Mouse (Mus musculus) myocyte (in vitro differentiated cells): ENCODE results near the gene Wt1. TPM values are rescaled to one million over a fixed set of nuclear protein-coding genes. Genes with fewer than 3 reads are reported as not detected.

Experiments
- H3K27me3 ChIP-seq: one replicate; pipeline ENCODE4 v1.6.1; 2011; ENCODE audit not compliant: control insufficient read depth, insufficient read depth, insufficient read length
- H3K36me3 ChIP-seq: one replicate; pipeline ENCODE4 v1.6.1; 2011; ENCODE audit not compliant: control insufficient read depth, insufficient read depth
- H3K4me2 ChIP-seq: one replicate; pipeline ENCODE4 v1.6.1; 2011; ENCODE audit warnings: low read depth, control low read depth
- H3K4me3 ChIP-seq: one replicate; pipeline ENCODE4 v1.5.1; 2011; ENCODE audit warnings: mild to moderate bottlenecking, control low read depth, moderate library complexity
- H3K79me2 ChIP-seq: one replicate; pipeline ENCODE4 v1.6.1; 2011; ENCODE audit not compliant: control insufficient read depth, insufficient read depth
- H3ac ChIP-seq: one replicate; pipeline ENCODE4 v1.6.1; 2011; ENCODE audit not compliant: control insufficient read depth, insufficient read length
- CEBPB ChIP-seq: IDR thresholded peaks from 2 replicates; pipeline ENCODE4 v1.6.1; 2011; ENCODE audit warnings: mild to moderate bottlenecking, moderate library complexity; ENCODE audit not compliant: poor library complexity, insufficient read depth, severe bottlenecking
- E2F4 ChIP-seq: IDR thresholded peaks from one replicate; pipeline ENCODE4 v1.6.1; 2011; ENCODE audit warnings: mild to moderate bottlenecking, control low read depth, moderate library complexity; ENCODE audit not compliant: insufficient read depth
- MAX ChIP-seq: IDR thresholded peaks from one replicate; pipeline ENCODE4 v1.6.1; 2011; ENCODE audit warnings: low read depth, mild to moderate bottlenecking, control low read depth
- MYOD1 ChIP-seq, 3 experiments: IDR thresholded peaks; one replicate each; pipeline ENCODE4 v1.6.1; 2011; ENCODE audit warnings: control low read depth in 2 of 3, low read depth in 2 of 3, mild to moderate bottlenecking in 2 of 3, moderate library complexity in 1 of 3; ENCODE audit not compliant: insufficient read length in 2 of 3, control insufficient read depth in 1 of 3
- MYOG ChIP-seq, 3 experiments: IDR thresholded peaks; one replicate each; pipeline ENCODE4 v1.6.1; 2011; ENCODE audit warnings: control low read depth in 2 of 3, low read depth in 2 of 3, mild to moderate bottlenecking in 2 of 3; ENCODE audit not compliant: insufficient read length in 2 of 3, control insufficient read depth in 1 of 3, insufficient read depth in 1 of 3
- POLR2A ChIP-seq: IDR thresholded peaks from one replicate; pipeline ENCODE4 v1.6.1; 2011; ENCODE audit warnings: low read depth, mild to moderate bottlenecking, control low read depth, moderate library complexity; ENCODE audit not compliant: insufficient read length
- POLR2AphosphoS2 ChIP-seq: IDR thresholded peaks from one replicate; pipeline ENCODE4 v1.6.1; 2011; ENCODE audit warnings: low read depth, control low read depth; ENCODE audit not compliant: insufficient read length
- REST ChIP-seq: IDR thresholded peaks from one replicate; pipeline ENCODE4 v1.6.1; 2011; ENCODE audit warnings: mild to moderate bottlenecking, control low read depth, moderate library complexity; ENCODE audit not compliant: insufficient read depth, insufficient read length
- SRF ChIP-seq: IDR thresholded peaks from one replicate; pipeline ENCODE4 v1.6.1; 2011; ENCODE audit warnings: low read depth; ENCODE audit not compliant: control insufficient read depth, insufficient read length
- TCF12 ChIP-seq: IDR thresholded peaks from one replicate; pipeline ENCODE4 v1.6.1; 2011; ENCODE audit warnings: mild to moderate bottlenecking, control low read depth; ENCODE audit not compliant: poor library complexity, insufficient read depth, severe bottlenecking
- TCF3 ChIP-seq: IDR thresholded peaks from one replicate; pipeline ENCODE4 v1.6.1; 2011; ENCODE audit warnings: low read depth, control low read depth; ENCODE audit not compliant: insufficient read length
- USF1 ChIP-seq: IDR thresholded peaks from one replicate; pipeline ENCODE4 v1.6.1; 2011; ENCODE audit warnings: low read depth, mild to moderate bottlenecking, control low read depth, moderate library complexity
- polyA plus RNA-seq: library from polyadenylated mRNA; unstranded; fragments of >200 nt; fragmentation: generic; extraction: Trizol; gene quantifications from one replicate; pipeline ENCODE4 v1.2.1, GENCODE M21; 2012; ENCODE audit warnings: missing spikeins

Gene Wt1
- polyA plus RNA-seq, 1 experiment: not detected

DNA sequence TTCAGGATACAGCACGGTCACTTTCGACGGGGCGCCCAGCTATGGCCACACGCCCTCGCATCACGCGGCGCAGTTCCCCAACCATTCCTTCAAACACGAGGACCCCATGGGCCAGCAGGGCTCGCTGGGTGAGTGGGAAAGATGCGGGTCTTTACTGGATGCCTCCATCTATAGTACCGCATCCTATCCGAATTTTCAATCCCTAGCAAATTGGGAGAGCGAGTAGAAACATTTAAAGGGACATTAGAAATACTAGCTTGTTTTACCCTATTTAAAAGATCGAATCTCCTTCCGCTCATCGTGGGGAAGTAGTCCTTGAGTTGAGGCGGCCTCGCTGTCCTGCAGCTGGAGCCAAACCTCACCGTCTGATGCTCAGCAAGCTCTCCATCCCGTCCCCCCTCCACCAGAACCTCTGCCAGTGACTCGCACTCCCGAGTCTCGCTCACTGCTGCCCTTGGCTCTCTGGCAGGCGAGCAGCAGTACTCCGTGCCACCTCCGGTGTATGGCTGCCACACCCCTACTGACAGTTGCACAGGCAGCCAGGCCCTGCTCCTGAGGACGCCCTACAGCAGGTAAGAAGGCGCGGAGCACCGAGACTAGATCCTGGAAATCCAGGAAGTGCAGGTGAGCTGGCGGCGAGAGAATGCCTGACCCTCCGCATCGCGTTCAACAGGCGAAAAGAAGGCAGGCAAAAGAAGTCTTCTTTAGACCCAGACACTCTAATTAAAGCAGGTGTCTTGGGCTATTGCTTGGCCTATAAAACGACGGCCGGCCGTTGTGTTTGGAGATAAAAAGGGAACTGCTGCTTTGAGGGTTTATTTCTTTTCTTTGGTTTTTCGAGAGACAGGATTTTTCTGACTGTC lies 6.8 kb downstream of the Wt1 start:
- H3K27me3 ChIP-seq: peaks cover 34% of the 10 kb centered on the region
- no peak overlapping the region for H3K4me2 ChIP-seq
- no peak for TF ChIP-seq TCF12
- no peak for TF ChIP-seq MYOD1 (IDR thresholded peaks at IDR 0.05; ENCODE audit: control insufficient read depth in 1 of 3, insufficient read length in 2 of 3, low read depth in 2 of 3)
- no peak for TF ChIP-seq TCF3
- TF ChIP-seq REST: no peak
- TF ChIP-seq CEBPB: no peak
- TF ChIP-seq USF1: no peak
- no peak for TF ChIP-seq SRF
- no peak for TF ChIP-seq POLR2A
- TF ChIP-seq MYOG (IDR thresholded peaks at IDR 0.05; ENCODE audit: control insufficient read depth in 1 of 3, insufficient read depth in 1 of 3, insufficient read length in 2 of 3, low read depth in 2 of 3): no peak
- H3ac ChIP-seq: no peak overlapping the region
- H3K4me3 ChIP-seq: no peak overlapping the region
- H3K79me2 ChIP-seq: no peaks in the 10 kb centered on the region
- no peaks in the 10 kb centered on the region for H3K36me3 ChIP-seq

DNA sequence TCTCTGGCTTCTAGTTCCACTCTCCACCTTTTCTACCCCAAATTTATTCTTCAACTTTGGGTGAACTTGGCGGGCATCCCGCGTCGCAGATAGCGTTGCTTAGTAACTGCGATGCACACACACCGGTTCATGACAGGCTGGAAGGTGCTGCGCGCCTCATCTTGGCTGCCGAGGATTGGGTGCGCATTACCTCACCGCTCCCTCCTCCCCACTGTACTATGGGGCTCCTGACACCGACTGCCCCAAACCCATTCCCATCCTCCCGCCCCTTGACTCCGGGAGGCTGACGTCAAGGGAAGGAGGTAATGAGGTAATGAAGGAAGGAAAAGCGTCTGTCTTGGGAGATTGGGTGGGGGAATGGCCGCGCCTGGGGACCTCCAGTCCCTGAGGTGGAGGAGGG lies 8.0 kb downstream of the Wt1 start:
- Histone ChIP-seq H3ac (no peak overlapping the region), H3K27me3 (peaks cover 39% of the 10 kb centered on the region), H3K36me3 (no peaks in the 10 kb centered on the region), H3K4me2 (no peak overlapping the region), H3K4me3 (no peak overlapping the region), H3K79me2 (no peaks in the 10 kb centered on the region)
- TF ChIP-seq SRF: no peak
- TF ChIP-seq USF1: no peak
- no peak for TF ChIP-seq TCF12
- TF ChIP-seq TCF3: no peak
- TF ChIP-seq MAX: no peak
- no peak for TF ChIP-seq POLR2A
- no peak for TF ChIP-seq MYOG (IDR thresholded peaks at IDR 0.05; ENCODE audit: control insufficient read depth in 1 of 3, insufficient read depth in 1 of 3, insufficient read length in 2 of 3, low read depth in 2 of 3)

DNA sequence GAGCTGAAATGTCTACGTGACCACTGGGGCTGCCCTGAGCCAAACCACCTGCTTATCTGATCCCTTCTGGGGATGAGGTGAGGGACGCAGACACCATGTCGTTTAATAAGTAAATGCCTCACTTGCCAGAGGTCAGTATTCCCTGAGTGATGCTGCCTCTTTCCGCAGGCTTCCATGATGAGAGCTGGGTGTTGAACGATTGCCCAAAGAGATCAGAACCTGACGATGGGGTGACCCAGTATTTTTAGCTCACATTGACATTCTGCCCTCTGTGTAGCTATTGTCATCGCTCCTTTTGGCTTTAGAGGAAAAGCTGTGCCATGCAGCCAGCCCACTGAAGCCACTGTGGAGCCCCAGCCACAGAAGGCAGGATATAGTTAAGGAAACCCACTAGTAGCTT lies 13.1 kb downstream of the Wt1 start:
- H3K27me3 ChIP-seq: peaks cover 11% of the 10 kb centered on the region
- H3K79me2 ChIP-seq: no peaks in the 10 kb centered on the region
- H3K36me3 ChIP-seq: no peaks in the 10 kb centered on the region
- no peak overlapping the region for H3ac ChIP-seq
- H3K4me3 ChIP-seq: no peak overlapping the region
- no peak overlapping the region for H3K4me2 ChIP-seq
- TF ChIP-seq TCF12 (no peak), MAX (no peak), CEBPB (no peak), TCF3 (no peak), POLR2A (no peak), SRF (no peak), POLR2AphosphoS2 (no peak), MYOD1 (IDR thresholded peaks at IDR 0.05; ENCODE audit: control insufficient read depth in 1 of 3, insufficient read length in 2 of 3, low read depth in 2 of 3) (no peak), MYOG (IDR thresholded peaks at IDR 0.05; ENCODE audit: control insufficient read depth in 1 of 3, insufficient read depth in 1 of 3, insufficient read length in 2 of 3, low read depth in 2 of 3) (no peak), USF1 (no peak), E2F4 (no peak), REST (no peak)

DNA sequence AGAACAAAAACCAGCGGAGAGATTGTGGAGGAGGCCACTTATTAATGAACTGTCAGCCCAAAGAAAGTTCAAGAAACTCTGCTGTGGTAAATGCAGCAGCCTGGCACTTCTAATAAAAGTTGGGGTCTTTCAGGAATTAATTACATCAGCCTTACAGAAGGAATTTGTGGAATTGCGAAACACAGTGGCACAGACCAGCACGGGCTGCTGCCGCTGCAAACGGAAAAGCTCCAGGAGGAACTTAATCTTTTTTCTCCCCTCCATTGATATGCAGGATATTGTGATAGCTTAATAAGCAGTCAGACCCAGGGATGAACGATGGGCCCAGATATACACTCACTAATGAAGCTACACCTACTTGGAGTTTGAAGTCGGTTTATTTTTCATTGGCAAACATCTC lies 15.0 kb downstream of the Wt1 start:
- Histone ChIP-seq H3K4me2 (no peak overlapping the region), H3K79me2 (no peaks in the 10 kb centered on the region), H3K27me3 (peaks cover 6% of the 10 kb centered on the region), H3ac (no peak overlapping the region), H3K36me3 (no peaks in the 10 kb centered on the region), H3K4me3 (no peak overlapping the region)
- TF ChIP-seq USF1: no peak
- TF ChIP-seq CEBPB: 0 out of 2 replicates have a peak, but pooled peaks have one; percentile 29

DNA sequence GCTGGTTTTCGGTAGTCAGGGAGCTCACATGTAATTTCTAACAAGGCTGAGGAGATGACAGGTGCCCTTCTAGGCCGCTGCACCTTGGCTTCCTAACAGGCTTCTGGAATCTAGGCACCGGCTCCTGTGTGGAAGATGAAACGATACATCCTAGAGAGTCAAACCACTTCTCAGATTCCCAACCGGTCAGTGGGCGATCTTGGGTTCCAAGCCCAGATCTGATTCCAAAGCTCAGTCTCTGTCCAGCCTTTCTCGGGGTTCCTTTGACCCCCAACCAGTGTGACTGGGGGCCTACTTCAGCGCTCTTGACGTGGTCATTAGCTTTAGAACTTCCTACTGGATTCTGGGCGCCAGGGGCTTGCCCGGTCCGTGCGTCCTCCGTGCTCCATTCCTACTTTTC lies 17.4 kb downstream of the Wt1 start:
- H3K4me2 ChIP-seq: no peak overlapping the region
- no peak for TF ChIP-seq USF1
- TF ChIP-seq CEBPB: no peak
- TF ChIP-seq TCF12: no peak
- TF ChIP-seq POLR2A: no peak
- no peak for TF ChIP-seq TCF3
- no peak for TF ChIP-seq MYOG (IDR thresholded peaks at IDR 0.05; ENCODE audit: control insufficient read depth in 1 of 3, insufficient read depth in 1 of 3, insufficient read length in 2 of 3, low read depth in 2 of 3)
- no peak for TF ChIP-seq MYOD1 (IDR thresholded peaks at IDR 0.05; ENCODE audit: control insufficient read depth in 1 of 3, insufficient read length in 2 of 3, low read depth in 2 of 3)
- TF ChIP-seq REST: no peak
- no peak for TF ChIP-seq MAX
- no peak for TF ChIP-seq SRF
- H3K36me3 ChIP-seq: no peaks in the 10 kb centered on the region
- H3ac ChIP-seq: no peak overlapping the region
- no peak overlapping the region for H3K4me3 ChIP-seq
- peaks cover under 1% of the 10 kb centered on the region for H3K27me3 ChIP-seq
- H3K79me2 ChIP-seq: no peaks in the 10 kb centered on the region
